Comparison of ENCODE assay signal across 8 mouse cellular contexts in the genomic region with DNA sequence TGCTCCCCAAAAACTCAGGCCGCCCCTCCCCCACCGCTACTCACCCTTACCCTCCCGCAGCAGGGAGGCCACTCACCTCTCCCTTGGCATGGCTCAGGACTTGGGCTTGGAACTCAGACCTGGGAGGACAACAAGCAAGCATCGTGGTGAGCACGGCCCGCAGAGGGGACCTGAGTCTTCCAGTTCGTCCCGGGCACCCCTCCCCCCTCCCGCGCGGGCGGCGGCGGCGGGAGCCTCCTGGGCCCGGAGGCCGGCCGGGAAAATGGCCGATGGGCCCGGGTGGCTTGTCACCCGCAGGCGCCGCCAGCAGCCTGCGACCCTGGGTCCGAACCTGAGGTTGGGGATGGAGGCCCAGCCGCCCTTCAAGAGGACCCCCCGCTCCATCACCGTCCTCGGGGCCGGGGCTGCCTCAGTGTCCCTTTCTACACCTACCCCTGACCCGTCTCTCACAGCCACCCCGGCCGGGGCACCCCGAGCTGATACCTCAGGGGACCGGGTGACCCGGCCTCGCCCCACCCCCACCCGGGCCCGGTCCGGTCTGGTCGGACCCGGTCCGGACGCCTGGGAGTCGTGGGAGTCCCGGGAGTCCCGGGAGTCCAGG. TPM values are rescaled to one million over a fixed set of nuclear protein-coding genes. Genes with fewer than 3 reads are reported as not detected.
A peak's percentile ranks its signal among the peaks of the same experiment; 100 is the strongest.
DNase-seq lines count a peak whose midpoint lies in the region; ATAC-seq and TF ChIP-seq lines count a peak whose summit lies in the region.

No protein-coding gene starts in this region.

- peak; percentile 28 for DNase-seq in right cerebral cortex, adult 18-20 months
- no peak for DNase-seq in right cerebral cortex, postnatal 25 days
- no peak for DNase-seq in forebrain, postnatal 0 days

- peak; percentile 31 for ATAC-seq in cerebellum, adult (ENCODE audit: insufficient number of reproducible peaks, low FRiP score, low TSS enrichment)
- no peak; the same call in 1 of the 2 replicates for ATAC-seq in forebrain, postnatal 0 days
- peak; percentile 34 for ATAC-seq in intestine, embryonic 16.5 days
- peak; percentile 8; the same call in 1 of the 2 replicates for ATAC-seq in liver, embryonic 12.5 days
- ATAC-seq in neural tube, embryonic 14.5 days (ENCODE audit: low read depth), result peak; percentile 68
- no peak for ATAC-seq in monocyte, adult 5-6 weeks (replicated peaks; ENCODE audit: insufficient number of reproducible peaks, low FRiP score, low TSS enrichment, poor library complexity, severe bottlenecking)

- H3K9ac ChIP-seq in forebrain, postnatal 0 days, result peak overlapping the region; percentile 60
- H3K9ac ChIP-seq in intestine, embryonic 16.5 days (ENCODE audit: low read depth, low read length), result peak overlapping the region; percentile 81
- H3K9ac ChIP-seq in liver, embryonic 12.5 days, result peak overlapping the region; percentile 94
- peak overlapping the region; percentile 60 for H3K9ac ChIP-seq in neural tube, embryonic 14.5 days (replicated peaks; ENCODE audit: low read depth, low read length)

- WGBS in forebrain, postnatal 0 days, result 4% methylated on average over 42 of the region's 47 CpGs
- WGBS in intestine, embryonic 16.5 days, result under 1% methylated on average over 37 of the region's 47 CpGs
- under 1% methylated on average over 47 of the region's 47 CpGs for WGBS in liver, embryonic 12.5 days (ENCODE audit: insufficient replicate concordance)
- WGBS in neural tube, embryonic 14.5 days, result under 1% methylated on average over 37 of the region's 47 CpGs

- no peaks in the 10 kb centered on the region for H3K9me3 ChIP-seq in forebrain, postnatal 0 days (ENCODE audit: low read length)
- H3K9me3 ChIP-seq in intestine, embryonic 16.5 days (ENCODE audit: control insufficient read depth, low read length), result no peaks in the 10 kb centered on the region
- H3K9me3 ChIP-seq in liver, embryonic 12.5 days (replicated peaks), result no peaks in the 10 kb centered on the region
- H3K9me3 ChIP-seq in neural tube, embryonic 14.5 days (ENCODE audit: control insufficient read depth, low read length), result no peaks in the 10 kb centered on the region

- peak overlapping the region; percentile 96 for H3K4me2 ChIP-seq in forebrain, postnatal 0 days (ENCODE audit: low read depth)
- H3K4me2 ChIP-seq in intestine, embryonic 16.5 days (ENCODE audit: low read depth, low read length), result peak overlapping the region; percentile 98
- H3K4me2 ChIP-seq in liver, embryonic 12.5 days, result peak overlapping the region; percentile 99
- H3K4me2 ChIP-seq in neural tube, embryonic 14.5 days (ENCODE audit: low read depth, low read length), result peak overlapping the region; percentile 88

- 0 out of 2 replicates have a peak, but pooled peaks cover 4% of the 10 kb centered on the region for H3K27me3 ChIP-seq in forebrain, postnatal 0 days (ENCODE audit: insufficient read depth, low read length)
- no peaks in the 10 kb centered on the region for H3K27me3 ChIP-seq in intestine, embryonic 16.5 days (replicated peaks; ENCODE audit: control insufficient read depth, insufficient read depth, low read length)
- H3K27me3 ChIP-seq in liver, embryonic 12.5 days (replicated peaks), result no peaks in the 10 kb centered on the region
- no peaks in the 10 kb centered on the region for H3K27me3 ChIP-seq in neural tube, embryonic 14.5 days (ENCODE audit: control insufficient read depth, insufficient read depth, low read length)

- TF ChIP-seq CTCF in forebrain, postnatal 0 days (IDR thresholded peaks at IDR 0.05; ENCODE audit: low read depth), result no peak

- H3K4me3 ChIP-seq in forebrain, postnatal 0 days (ENCODE audit: low read depth, low read length), result peak overlapping the region; percentile 64
- peak overlapping the region; percentile 92 for H3K4me3 ChIP-seq in intestine, embryonic 16.5 days (ENCODE audit: low read length)
- peak overlapping the region; percentile 94 for H3K4me3 ChIP-seq in liver, embryonic 12.5 days
- peak overlapping the region; percentile 70 for H3K4me3 ChIP-seq in neural tube, embryonic 14.5 days (ENCODE audit: low read depth, low read length)

- H3K4me1 ChIP-seq in forebrain, postnatal 0 days (ENCODE audit: insufficient read depth), result no peaks in the 10 kb centered on the region
- H3K4me1 ChIP-seq in intestine, embryonic 16.5 days (ENCODE audit: control insufficient read depth, insufficient read depth, low read length), result peaks cover 23% of the 10 kb centered on the region
- H3K4me1 ChIP-seq in liver, embryonic 12.5 days, result peaks cover 67% of the 10 kb centered on the region
- no peaks in the 10 kb centered on the region for H3K4me1 ChIP-seq in neural tube, embryonic 14.5 days (ENCODE audit: control insufficient read depth, insufficient read depth, low read length)

- no peaks in the 10 kb centered on the region for H3K36me3 ChIP-seq in forebrain, postnatal 0 days (ENCODE audit: insufficient read depth)
- peaks cover 2% of the 10 kb centered on the region; the same call in 1 of the 2 replicates for H3K36me3 ChIP-seq in intestine, embryonic 16.5 days (ENCODE audit: control insufficient read depth, insufficient read depth, low read length)
- peaks cover 38% of the 10 kb centered on the region for H3K36me3 ChIP-seq in liver, embryonic 12.5 days
- no peaks in the 10 kb centered on the region for H3K36me3 ChIP-seq in neural tube, embryonic 14.5 days (ENCODE audit: control insufficient read depth, insufficient read depth, low read length)

- H3K27ac ChIP-seq in forebrain, postnatal 0 days (ENCODE audit: low read depth, low read length), result no peak overlapping the region
- peak overlapping the region; percentile 45 for H3K27ac ChIP-seq in intestine, embryonic 16.5 days (ENCODE audit: low read length)
- peak overlapping the region; percentile 95 for H3K27ac ChIP-seq in liver, embryonic 12.5 days
- H3K27ac ChIP-seq in neural tube, embryonic 14.5 days (ENCODE audit: low read depth, low read length), result no peak overlapping the region

RNA-seq across cellular contexts. Expression of a gene that starts 0.5 kb away (rescaled TPM):
- 7.5 and 9.9 TPM in 2 replicates for total RNA-seq in forebrain, postnatal 0 days (2014; rRNA removed)
- polyA plus RNA-seq in forebrain, postnatal 0 days (2015; fragmentation: Nextera tagmentation; extraction: Ambion mirVana), result 8.3 and 11.8 TPM in 2 replicates
- polyA plus RNA-seq in intestine, embryonic 16.5 days (2015; fragmentation: Nextera tagmentation; extraction: Ambion mirVana), result 45.8 and 55.9 TPM in 2 replicates
- polyA plus RNA-seq in liver, embryonic 12.5 days (2016; fragmentation: Nextera tagmentation; extraction: Ambion mirVana), result 145 and 150 TPM in 2 replicates
- 16.4 and 16.7 TPM in 2 replicates for polyA plus RNA-seq in neural tube, embryonic 14.5 days (2014; fragmentation: Nextera tagmentation; extraction: Ambion mirVana)
- total RNA-seq in monocyte, adult 5-6 weeks (2017), result 1.2 to 6.3 TPM (median 1.7 TPM) in 3 replicates

Comparison
In these comparisons a context has a peak if more than half of its experiments do, and no peak if none do; other contexts are left out.
1. ATAC-seq: peak in cerebellum, adult (single experiment), intestine, embryonic 16.5 days (single experiment), liver, embryonic 12.5 days (single experiment) and neural tube, embryonic 14.5 days (single experiment); none in forebrain, postnatal 0 days (single experiment) and monocyte, adult 5-6 weeks (single experiment).
2. H3K27ac ChIP-seq: peak in intestine, embryonic 16.5 days (single experiment) and liver, embryonic 12.5 days (single experiment); none in forebrain, postnatal 0 days (single experiment) and neural tube, embryonic 14.5 days (single experiment).
3. Peak in every context shown above with its lines, with median percentiles within 50 percentile points of each other: H3K4me2 ChIP-seq, H3K4me3 ChIP-seq and H3K9ac ChIP-seq.